Mouse (Mus musculus) C2C12 (cell line): ENCODE measurements around the gene Ppp1r12b. TPM values are rescaled to one million over a fixed set of nuclear protein-coding genes. Genes with fewer than 3 reads are reported as not detected.

Source experiments
- H3K27me3 ChIP-seq: one replicate; pipeline ENCODE4 v1.6.1; 2011; ENCODE audit not compliant: control insufficient read depth, insufficient read depth, insufficient read length
- H3K36me3 ChIP-seq: one replicate; pipeline ENCODE4 v1.6.1; 2011; ENCODE audit not compliant: control insufficient read depth, insufficient read depth
- H3K4me3 ChIP-seq: one replicate; pipeline ENCODE4 v1.5.1; 2011; ENCODE audit warnings: mild to moderate bottlenecking, control low read depth; ENCODE audit not compliant: poor library complexity, insufficient read depth, severe bottlenecking
- H3K79me2 ChIP-seq: one replicate; pipeline ENCODE4 v1.6.1; 2011; ENCODE audit not compliant: control insufficient read depth, insufficient read depth
- H3K79me3 ChIP-seq: one replicate; pipeline ENCODE4 v1.6.1; 2011; ENCODE audit warnings: low read depth, control low read depth
- H3ac ChIP-seq: one replicate; pipeline ENCODE3; 2011; ENCODE audit warnings: low read depth; ENCODE audit not compliant: control insufficient read depth, insufficient read length
- CEBPB ChIP-seq: IDR thresholded peaks from one replicate; pipeline ENCODE4 v1.6.1; 2011; ENCODE audit warnings: low read depth, mild to moderate bottlenecking, control low read depth, moderate library complexity
- CTCF ChIP-seq: IDR thresholded peaks from one replicate; pipeline ENCODE4 v1.5.1; 2011; ENCODE audit not compliant: control insufficient read depth, insufficient read depth, insufficient read length
- FOSL1 ChIP-seq: IDR thresholded peaks from one replicate; pipeline ENCODE4 v1.8.0; 2011; ENCODE audit warnings: mild to moderate bottlenecking, low read length; ENCODE audit not compliant: poor library complexity, insufficient read depth, severe bottlenecking
- MAX ChIP-seq: IDR thresholded peaks from one replicate; pipeline ENCODE4 v1.6.1; 2011; ENCODE audit warnings: mild to moderate bottlenecking, control low read depth
- MYOD1 ChIP-seq: IDR thresholded peaks from one replicate; pipeline ENCODE4 v1.6.1; 2011; ENCODE audit warnings: low read depth; ENCODE audit not compliant: control insufficient read depth, insufficient read length
- MYOG ChIP-seq: IDR thresholded peaks from one replicate; pipeline ENCODE4 v1.6.1; 2011; ENCODE audit not compliant: control insufficient read depth, insufficient read length; ENCODE audit errors: extremely low read depth
- USF1 ChIP-seq: IDR thresholded peaks from one replicate; pipeline ENCODE4 v1.6.1; 2011; ENCODE audit warnings: low read depth, mild to moderate bottlenecking, control low read depth, moderate library complexity
- polyA plus RNA-seq: library from polyadenylated mRNA; unstranded; fragments of >200 nt; fragmentation: generic; extraction: Trizol; gene quantifications from one replicate; pipeline ENCODE4 v1.2.1, GENCODE M21; 2012; ENCODE audit warnings: missing spikeins

Gene Ppp1r12b
- polyA plus RNA-seq, 1 experiment: 1.5 TPM

- Histone ChIP-seq H3K36me3 (no peaks in the 10 kb centered on the region), H3K27me3 (no peaks in the 10 kb centered on the region), H3K4me3 (no peak overlapping the region), H3ac (no peak overlapping the region), H3K79me2 (no peaks in the 10 kb centered on the region), H3K79me3 (no peaks in the 10 kb centered on the region)
- TF ChIP-seq FOSL1 (no peak), MYOG (no peak), MAX (no peak), USF1 (no peak), CTCF (no peak), CEBPB (no peak), MYOD1 (no peak)
These were observed 185.4 kb downstream of the Ppp1r12b start for GRCm38 (mm10) chr1:134770312-134770711.

- H3K36me3 ChIP-seq: no peaks in the 10 kb centered on the region
- H3K79me3 ChIP-seq: no peaks in the 10 kb centered on the region
- no peaks in the 10 kb centered on the region for H3K27me3 ChIP-seq
- no peak overlapping the region for H3ac ChIP-seq
- H3K79me2 ChIP-seq: no peaks in the 10 kb centered on the region
- H3K4me3 ChIP-seq: no peak overlapping the region
- no peak for TF ChIP-seq MYOD1
- no peak for TF ChIP-seq MYOG
- TF ChIP-seq CTCF: no peak
These were observed 189.3 kb downstream of the Ppp1r12b start for GRCm38 (mm10) chr1:134766448-134766847.

- Histone ChIP-seq H3K79me2 (no peaks in the 10 kb centered on the region), H3K79me3 (no peaks in the 10 kb centered on the region), H3ac (no peak overlapping the region), H3K36me3 (no peaks in the 10 kb centered on the region), H3K4me3 (no peak overlapping the region), H3K27me3 (no peaks in the 10 kb centered on the region)
- TF ChIP-seq MYOD1: no peak
- TF ChIP-seq FOSL1: no peak
- no peak for TF ChIP-seq CTCF
These were observed 190.8 kb downstream of the Ppp1r12b start for GRCm38 (mm10) chr1:134764831-134765458.

- H3K4me3 ChIP-seq: no peak overlapping the region
- H3ac ChIP-seq: no peak overlapping the region
- TF ChIP-seq USF1: no peak
- TF ChIP-seq CEBPB: no peak
- TF ChIP-seq MAX: no peak
- TF ChIP-seq CTCF: no peak
- TF ChIP-seq MYOD1: no peak
- TF ChIP-seq MYOG: no peak
- TF ChIP-seq FOSL1: no peak
- H3K79me2 ChIP-seq: no peaks in the 10 kb centered on the region
- no peaks in the 10 kb centered on the region for H3K27me3 ChIP-seq
- H3K36me3 ChIP-seq: no peaks in the 10 kb centered on the region
- H3K79me3 ChIP-seq: no peaks in the 10 kb centered on the region
These were observed 191.8 kb downstream of the Ppp1r12b start for GRCm38 (mm10) chr1:134763776-134764438.

- TF ChIP-seq MAX (no peak), MYOG (no peak), USF1 (no peak), CTCF (no peak), MYOD1 (no peak), FOSL1 (no peak), CEBPB (no peak)
- H3K79me3 ChIP-seq: no peaks in the 10 kb centered on the region
- H3K79me2 ChIP-seq: no peaks in the 10 kb centered on the region
- H3K4me3 ChIP-seq: no peak overlapping the region
- no peak overlapping the region for H3ac ChIP-seq
- H3K27me3 ChIP-seq: no peaks in the 10 kb centered on the region
- no peaks in the 10 kb centered on the region for H3K36me3 ChIP-seq
These were observed 192.5 kb downstream of the Ppp1r12b start for GRCm38 (mm10) chr1:134763250-134763649.

- Histone ChIP-seq H3K27me3 (no peaks in the 10 kb centered on the region), H3K36me3 (no peaks in the 10 kb centered on the region), H3K79me3 (no peaks in the 10 kb centered on the region), H3K79me2 (no peaks in the 10 kb centered on the region), H3K4me3 (no peak overlapping the region), H3ac (no peak overlapping the region)
- TF ChIP-seq FOSL1 (no peak), MYOG (no peak), CTCF (no peak), MAX (no peak), CEBPB (no peak), USF1 (no peak), MYOD1 (no peak)
These were observed 194.2 kb downstream of the Ppp1r12b start for GRCm38 (mm10) chr1:134761534-134761933.
